Mouse (Mus musculus): Measurements from ENCODE around the gene Gm9887. TPM values are rescaled to one million over a fixed set of nuclear protein-coding genes. Genes with fewer than 3 reads are reported as not detected.
"Not testable (repeated sequence)": the region's sequence is repeated elsewhere in the genome, so short reads cannot be mapped to it uniquely, and the experiment has no call there.

The Gm9887 gene
- total RNA-seq (2021): under 1 TPM; 0.48 to 0.77 TPM

- DNase-seq: peak; percentile 99
Measured at GRCm38 (mm10) chr12:69371854-69372671, at the start of gene Gm9887, which contains the start of gene Arf6. Gene Gm9887 (minus strand): TSS chr12:69372458. Gene Arf6 (plus strand): TSS chr12:69372150.

- DNase-seq: no peak
Measured at GRCm38 (mm10) chr12:69420716-69421115, 48.5 kb upstream of the Gm9887 start.

- DNase-seq: no peak
Measured at GRCm38 (mm10) chr12:69419606-69420005, 47.3 kb upstream of the Gm9887 start.

- DNase-seq: no peak
Measured at GRCm38 (mm10) chr12:69419017-69419605, 46.9 kb upstream of the Gm9887 start.

- no peak for DNase-seq
Measured at GRCm38 (mm10) chr12:69418606-69419005, 46.3 kb upstream of the Gm9887 start.

GRCm38 (mm10) chr12:69417701-69418291, 45.5 kb upstream of the Gm9887 start:
- no peak for DNase-seq

- no peak for DNase-seq
Measured at GRCm38 (mm10) chr12:69416793-69417192, 44.5 kb upstream of the Gm9887 start.

GRCm38 (mm10) chr12:69414826-69415572, 42.7 kb upstream of the Gm9887 start:
- no peak for DNase-seq

- DNase-seq: no peak
Measured at GRCm38 (mm10) chr12:69413303-69413702, 41.0 kb upstream of the Gm9887 start.

- no peak for DNase-seq
Measured at GRCm38 (mm10) chr12:69411936-69412335, 39.7 kb upstream of the Gm9887 start.

GRCm38 (mm10) chr12:69410767-69411166, 38.5 kb upstream of the Gm9887 start:
- DNase-seq: no peak

GRCm38 (mm10) chr12:69402594-69403167, 30.4 kb upstream of the Gm9887 start:
- DNase-seq: no peak

GRCm38 (mm10) chr12:69402100-69402499, 29.8 kb upstream of the Gm9887 start:
- DNase-seq: no peak

- DNase-seq: no peak
Measured at GRCm38 (mm10) chr12:69400871-69401286, 28.6 kb upstream of the Gm9887 start.

GRCm38 (mm10) chr12:69400367-69400766, 28.1 kb upstream of the Gm9887 start:
- no peak for DNase-seq

- no peak for DNase-seq
Measured at GRCm38 (mm10) chr12:69394456-69394855, 22.2 kb upstream of the Gm9887 start.

GRCm38 (mm10) chr12:69393076-69393475, 20.8 kb upstream of the Gm9887 start:
- no peak for DNase-seq

GRCm38 (mm10) chr12:69390000-69390698, 17.9 kb upstream of the Gm9887 start:
- DNase-seq: no peak

GRCm38 (mm10) chr12:69389273-69389938, 17.1 kb upstream of the Gm9887 start:
- no peak for DNase-seq

- no peak for DNase-seq
Measured at GRCm38 (mm10) chr12:69388321-69388869, 16.1 kb upstream of the Gm9887 start.

- DNase-seq: not testable (repeated sequence)
Measured at GRCm38 (mm10) chr12:69386281-69386732, 14.0 kb upstream of the Gm9887 start.

Data from heart, postnatal 4 days (tissue).